Mouse (Mus musculus): Measurements from ENCODE around the gene Olfr1506. TPM values are rescaled to one million over a fixed set of nuclear protein-coding genes. Genes with fewer than 3 reads are reported as not detected.
"Not testable (repeated sequence)": the region's sequence is repeated elsewhere in the genome, so short reads cannot be mapped to it uniquely, and the experiment has no call there.

Gene Olfr1506
- not detected for total RNA-seq (2021)

- intact Hi-C loops (cut with DNase I); DNase-seq: not testable (repeated sequence)
Measured at GRCm38 (mm10) chr2:90224393-90224792, at the start of gene Olfr1506. Gene Olfr1506 (minus strand): TSS chr2:90224493.

GRCm38 (mm10) chr2:90270932-90271331 lies 46.6 kb upstream of the Olfr1506 start, which contains the start of gene Olfr1271:
Gene Olfr1271 (minus strand): TSS chr2:90271032.
- no peak for DNase-seq
- intact Hi-C loops (cut with DNase I): no loop called here

- no peak for DNase-seq
- intact Hi-C loops (cut with DNase I): no loop called here
Measured at GRCm38 (mm10) chr2:90257492-90257891, 33.2 kb upstream of the Olfr1506 start, which contains the start of gene Olfr142. Gene Olfr142 (minus strand): TSS chr2:90257592.

DNA sequence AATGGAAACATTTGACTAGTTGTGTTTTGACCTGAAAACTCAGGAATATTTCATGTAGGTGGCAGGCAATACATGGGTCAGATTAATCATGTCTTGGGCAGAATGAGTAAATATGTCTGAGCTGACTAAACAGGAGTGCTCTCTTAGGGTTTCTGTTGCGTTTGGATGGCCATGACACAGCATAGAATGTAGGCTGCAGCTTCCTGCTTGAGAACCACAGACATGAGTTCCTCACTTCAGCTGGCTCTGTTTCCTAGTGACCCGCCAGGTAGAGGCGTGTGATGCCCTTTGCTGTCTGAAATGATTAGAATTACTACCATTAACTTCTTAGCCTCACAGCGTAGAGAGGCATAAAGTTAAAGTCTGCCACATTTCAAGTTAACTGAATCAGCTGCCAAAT lies 24.7 kb downstream of the Olfr1506 start:
- DNase-seq; intact Hi-C loops (cut with DNase I): not testable (repeated sequence)

GRCm38 (mm10) chr2:90195285-90195684 lies 29.0 kb downstream of the Olfr1506 start:
- DNase-seq; intact Hi-C loops (cut with DNase I): not testable (repeated sequence)

DNA sequence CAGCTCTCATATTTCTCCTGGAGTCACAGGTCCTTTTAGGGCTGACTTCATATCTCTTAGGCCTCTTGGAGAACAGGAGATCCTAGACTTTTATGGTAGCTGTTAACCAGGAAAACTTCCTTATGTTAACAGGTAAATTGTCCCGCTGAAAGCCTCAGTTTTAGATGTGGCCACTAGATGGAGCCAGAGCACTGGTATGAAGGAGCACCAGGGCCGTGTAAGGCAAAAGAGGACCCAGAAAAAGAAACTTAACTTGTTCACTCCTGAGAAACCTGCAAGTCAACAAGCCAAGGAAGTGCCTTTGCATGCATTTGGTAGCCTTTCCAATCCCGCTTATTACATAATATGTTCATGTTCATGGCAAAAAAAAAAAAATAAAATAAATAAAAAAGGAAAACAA lies 29.5 kb downstream of the Olfr1506 start:
- DNase-seq; intact Hi-C loops (cut with DNase I): not testable (repeated sequence)

DNA sequence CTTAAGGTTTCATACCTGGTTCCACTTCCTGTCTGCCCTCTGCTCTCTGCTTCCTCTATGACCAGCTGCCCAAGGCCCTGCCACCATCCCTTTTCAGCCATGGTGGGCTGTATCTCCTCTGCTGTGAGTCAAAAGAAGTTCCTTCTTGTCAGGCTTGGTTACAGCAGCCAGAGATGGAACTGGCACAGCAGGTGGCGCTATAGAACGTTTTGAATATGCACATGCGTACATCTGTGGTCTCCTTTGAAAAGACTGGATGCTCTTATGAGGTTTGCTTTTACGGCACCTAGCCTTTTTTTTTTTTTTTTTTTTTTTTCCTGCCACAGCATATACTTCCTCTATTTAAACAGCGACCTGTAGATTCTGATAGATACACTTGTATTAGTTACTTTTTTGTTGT lies 37.2 kb downstream of the Olfr1506 start:
- intact Hi-C loops (cut with DNase I); DNase-seq: not testable (repeated sequence)

- intact Hi-C loops (cut with DNase I); DNase-seq: not testable (repeated sequence)
Measured at GRCm38 (mm10) chr2:90186082-90186481, 38.2 kb downstream of the Olfr1506 start.

Other genes with a start within 250 kb of the Olfr1506 start
- not detected for gene Olfr1261, start 233.3 kb downstream of the Olfr1506 start, total RNA-seq (2021)
- not detected for gene Olfr1262, start 224.3 kb downstream of the Olfr1506 start, total RNA-seq (2021)
- gene Olfr1263, start 212.4 kb downstream of the Olfr1506 start, total RNA-seq (2021): not detected
- not detected for gene Olfr1264, start 198.9 kb downstream of the Olfr1506 start, total RNA-seq (2021)
- not detected for gene Olfr1265, start 189.2 kb downstream of the Olfr1506 start, total RNA-seq (2021)
- not detected for gene Olfr140, start 160.9 kb downstream of the Olfr1506 start, total RNA-seq (2021)
- not detected for gene Olfr1269, start 103.1 kb downstream of the Olfr1506 start, total RNA-seq (2021)
- gene Olfr32, start 82.2 kb downstream of the Olfr1506 start, total RNA-seq (2021): not detected
- gene Olfr1270, start 71.4 kb downstream of the Olfr1506 start, total RNA-seq (2021): not detected
- not detected for gene Olfr142, start 33.1 kb upstream of the Olfr1506 start, total RNA-seq (2021)
- gene Olfr1271, start 46.5 kb upstream of the Olfr1506 start, total RNA-seq (2021): not detected
- gene Olfr1272, start 68.3 kb upstream of the Olfr1506 start, total RNA-seq (2021): not detected
- under 1 TPM in 1 of 2 experiments, not detected in 1; 0.11 TPM for gene Gm13769, start 97.7 kb upstream of the Olfr1506 start, total RNA-seq (2021)
- gene Olfr1274-ps, start 174.2 kb upstream of the Olfr1506 start, total RNA-seq (2021): not detected

All from heart, postnatal 36 days (tissue).